Mouse (Mus musculus) T-cell, adult 66 days (primary cell): ENCODE results near the gene Ifi203. TPM values are rescaled to one million over a fixed set of nuclear protein-coding genes. Genes with fewer than 3 reads are reported as not detected.

Source experiments
- total RNA-seq, 2 experiments: library from RNA; stranded (reverse); gene quantifications; 3 replicates in 1 of 2; 4 replicates in 1 of 2; pipeline ENCODE4 v1.2.4; 2023

Ifi203 gene
- 100 to 1,000 TPM; 185 to 212 TPM for total RNA-seq

DNA sequence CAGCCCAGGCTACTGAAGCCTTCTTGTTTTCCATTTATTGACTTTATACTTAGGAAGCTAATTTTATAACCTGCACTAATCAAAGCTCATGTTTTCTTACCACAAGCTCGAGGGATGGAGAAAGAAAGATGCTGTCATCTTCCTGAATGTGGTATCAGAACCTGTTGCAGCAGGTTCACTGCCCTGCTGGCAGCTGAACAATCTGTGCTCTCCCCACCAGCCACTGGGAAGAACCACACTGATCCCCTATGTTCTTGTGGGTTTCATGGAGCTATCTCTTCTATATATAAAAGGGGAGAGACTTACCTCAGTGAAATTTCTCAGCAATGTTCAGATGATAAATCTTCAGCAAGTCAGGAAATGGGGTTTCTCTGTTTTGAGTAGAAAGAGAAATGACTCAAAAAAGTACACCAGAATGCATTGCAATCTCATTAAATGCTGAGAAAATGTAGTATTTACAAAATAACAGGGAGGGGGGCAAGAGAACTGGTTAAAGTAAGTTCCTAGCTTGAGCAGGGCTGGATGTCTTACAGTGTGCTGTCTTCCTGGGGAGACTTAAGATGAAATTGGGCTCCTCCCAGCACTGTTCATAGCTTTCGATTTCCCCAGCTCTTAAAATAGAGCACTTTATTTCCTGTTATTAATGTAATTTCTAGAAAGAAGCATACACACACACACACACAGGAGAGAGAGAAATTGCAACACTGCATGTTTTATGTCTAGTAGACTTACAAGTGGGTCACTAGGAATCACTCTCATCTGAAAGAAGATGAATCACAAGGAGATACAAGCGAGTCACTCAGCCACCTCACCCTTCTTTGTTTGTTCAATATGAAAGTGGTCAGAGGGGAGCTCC is at the start of gene Ifi203, which contains the start of gene Mndal:
Gene Ifi203 (minus strand): TSS at position 749 of the 856 bp plus-strand sequence.
Gene Mndal (minus strand): TSS at position 568 of the 856 bp plus-strand sequence.

DNA sequence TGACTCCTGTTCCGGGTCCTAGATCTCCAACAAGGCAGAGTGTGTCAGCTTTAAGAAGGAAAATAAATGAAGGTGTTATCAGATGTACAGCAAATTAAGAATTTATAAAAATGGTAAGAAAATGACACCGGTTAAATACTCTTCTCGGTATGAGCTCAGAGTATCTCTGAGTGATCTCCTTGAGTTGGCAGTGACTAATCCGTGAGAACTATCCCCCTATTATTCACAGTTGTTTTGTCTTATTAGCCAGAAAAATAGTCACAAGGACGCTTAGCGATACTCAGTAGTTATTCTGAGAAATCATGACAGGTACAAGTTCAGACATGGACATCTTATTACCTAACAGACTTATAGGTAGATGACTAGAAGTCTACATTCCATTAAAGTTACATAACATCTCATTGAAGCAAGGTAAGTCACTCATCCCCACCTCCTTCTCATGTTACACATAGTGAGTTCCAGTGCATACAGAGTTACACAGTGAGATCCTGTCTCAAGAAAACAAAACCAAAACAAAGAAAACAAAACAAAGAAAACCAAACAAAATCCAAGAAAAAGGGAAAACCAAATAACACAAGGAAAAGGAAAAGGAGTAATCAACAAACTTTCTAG is 40.3 kb upstream of the Ifi203 start, which contains the start of gene Ifi202b:
Gene Ifi202b (minus strand): TSS at position 51 of the 612 bp plus-strand sequence.

DNA sequence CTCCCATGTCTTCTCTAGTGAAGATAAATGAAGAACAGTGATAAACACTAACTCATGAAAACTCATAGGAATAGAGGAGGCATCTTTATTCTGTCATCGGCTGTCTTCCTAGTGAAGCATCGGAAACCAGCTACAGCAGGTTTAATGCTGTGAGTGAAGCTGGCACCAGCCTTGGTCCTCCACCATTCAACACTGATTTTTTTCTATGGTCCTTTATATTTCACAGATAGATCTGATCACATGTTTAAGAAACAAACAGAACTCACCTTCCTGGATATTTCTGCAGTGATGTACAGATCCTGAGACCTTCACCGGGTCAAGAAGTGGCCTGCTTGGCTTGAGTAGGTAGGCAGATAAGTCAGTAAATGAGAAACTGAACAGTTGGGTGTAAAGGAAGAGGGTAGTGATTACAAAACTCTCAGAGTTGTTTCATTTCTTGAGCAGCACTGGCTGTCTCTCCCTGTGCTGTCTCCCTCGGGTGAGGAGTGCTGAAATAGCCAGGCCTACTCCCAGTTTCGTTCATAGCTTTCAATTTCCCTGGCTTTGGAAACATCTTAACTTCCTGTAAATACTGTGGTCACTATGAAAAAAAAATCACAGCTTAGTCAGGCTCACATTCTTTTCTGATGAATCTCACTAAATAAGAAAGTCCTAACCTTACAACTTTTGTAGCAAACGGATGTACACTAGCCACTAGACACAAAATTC is 29.8 kb downstream of the Ifi203 start, which contains the start of gene Ifi211:
Gene Ifi211 (minus strand): TSS at position 499 of the 708 bp plus-strand sequence.

Other genes with a start within 250 kb of the Ifi203 start
- gene Ifi207, start 200.9 kb downstream of the Ifi203 start, total RNA-seq = 1 to 10 TPM; 1.2 TPM
- 1 to 10 TPM; 8.2 to 8.3 TPM for gene Ifi204, start 175.7 kb downstream of the Ifi203 start, total RNA-seq
- under 1 TPM in 1 of 2 experiments, not detected in 1; 0.47 TPM for gene Ifi211, start 29.6 kb downstream of the Ifi203 start, total RNA-seq
- gene Mndal, start 181 bp downstream of the Ifi203 start, total RNA-seq = 100 to 1,000 TPM; 244 to 315 TPM
- gene Ifi202b, start 40.1 kb upstream of the Ifi203 start, total RNA-seq = not detected
- gene Ifi205, start 89.1 kb upstream of the Ifi203 start, total RNA-seq = 1 to 10 TPM; 3.6 to 5.8 TPM
- not detected for gene Olfr433, start 98.0 kb upstream of the Ifi203 start, total RNA-seq
- not detected for gene Olfr432, start 106.5 kb upstream of the Ifi203 start, total RNA-seq
- not detected for gene Olfr430, start 123.9 kb upstream of the Ifi203 start, total RNA-seq
- gene Olfr429, start 141.7 kb upstream of the Ifi203 start, total RNA-seq = not detected
- gene Olfr427, start 154.2 kb upstream of the Ifi203 start, total RNA-seq = not detected
- not detected for gene Olfr231, start 178.5 kb upstream of the Ifi203 start, total RNA-seq
- gene Olfr424, start 188.8 kb upstream of the Ifi203 start, total RNA-seq = not detected
- gene Olfr420, start 213.0 kb upstream of the Ifi203 start, total RNA-seq = not detected
- gene Spta1, start 230.1 kb upstream of the Ifi203 start, total RNA-seq = under 1 TPM in 1 of 2 experiments, not detected in 1; 0.12 TPM